In the genomic region with DNA sequence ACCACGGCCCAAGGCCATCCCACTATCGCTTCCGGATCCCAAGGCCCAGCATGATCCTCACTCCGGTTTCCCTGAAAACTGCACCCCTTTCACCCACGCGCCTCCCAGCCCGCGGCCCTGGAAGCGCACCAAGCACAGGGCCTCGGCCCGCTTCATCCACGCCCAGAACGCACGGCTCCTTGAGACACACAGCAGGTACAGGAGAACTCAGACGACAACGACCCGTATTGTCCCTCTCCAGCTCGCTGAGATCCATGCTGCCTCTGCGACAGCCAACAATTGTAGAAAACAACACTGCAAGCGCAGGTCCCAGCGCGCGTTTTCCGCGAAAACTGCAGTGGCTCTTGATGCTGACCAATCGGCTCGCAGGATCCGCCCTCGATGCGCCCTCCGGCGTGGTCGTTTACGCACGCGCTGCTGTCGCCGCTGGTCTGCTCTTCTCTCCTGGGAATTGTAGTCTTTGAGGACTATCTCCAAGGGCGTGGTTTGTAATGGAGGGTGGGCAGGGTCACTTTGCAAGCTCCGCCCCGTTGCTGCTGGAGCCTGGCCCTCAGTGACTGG, we compare ENCODE assay signal across 8 mouse cellular contexts. TPM values are rescaled to one million over a fixed set of nuclear protein-coding genes. Genes with fewer than 3 reads are reported as not detected.
DNase-seq lines count a peak whose midpoint lies in the region; ATAC-seq lines count a peak whose summit lies in the region.

No protein-coding gene starts in this region.

- peak overlapping the region; percentile 62 for H3K4me3 ChIP-seq in hindbrain, embryonic 13.5 days

- H3K36me3 ChIP-seq in hindbrain, embryonic 13.5 days, result peaks cover 5% of the 10 kb centered on the region

- DNase-seq in cerebellum, postnatal 25 days, result peak; percentile 93 to 95
- DNase-seq in frontal cortex, postnatal 14 days (ENCODE audit: low spot score in 2 of 2), result peak; percentile 91
- DNase-seq in left cerebral cortex, adult 11 months (ENCODE audit: low spot score), result peak; percentile 87
- DNase-seq in lung, postnatal 36 days, result peak; percentile 98
- DNase-seq in right cerebral cortex, postnatal 10 days (ENCODE audit: low spot score in 2 of 2), result peak; percentile 97 to 98
- DNase-seq in urinary bladder, postnatal 36 days (ENCODE audit: low spot score in 2 of 2), result peak; percentile 88 to 94

- WGBS in hindbrain, embryonic 13.5 days, result under 1% methylated on average over 41 of the region's 41 CpGs

- H3K27ac ChIP-seq in hindbrain, embryonic 13.5 days, result peak overlapping the region; percentile 70

- no peaks in the 10 kb centered on the region for H3K27me3 ChIP-seq in hindbrain, embryonic 13.5 days

- H3K4me2 ChIP-seq in hindbrain, embryonic 13.5 days, result peak overlapping the region; percentile 92

- H3K4me1 ChIP-seq in hindbrain, embryonic 13.5 days (replicated peaks), result peaks cover 38% of the 10 kb centered on the region

- peak; percentile 96 for ATAC-seq in activated CD4-positive, CD25-positive, alpha-beta regulatory T cell, adult 4 months
- peak; percentile 77 for ATAC-seq in hindbrain, embryonic 13.5 days (ENCODE audit: low FRiP score)

- no peaks in the 10 kb centered on the region for H3K9me3 ChIP-seq in hindbrain, embryonic 13.5 days

- peak overlapping the region; percentile 80 for H3K9ac ChIP-seq in hindbrain, embryonic 13.5 days

RNA-seq across cellular contexts. Expression of gene Gm49661, which starts 3.4 kb away (rescaled TPM):
- not detected for polyA plus RNA-seq in activated CD4-positive, CD25-positive, alpha-beta regulatory T cell, adult 4 months (2017; shearing (Covaris generic))
- not detected in 2 replicates for polyA plus RNA-seq in hindbrain, embryonic 13.5 days (2015; fragmentation: Nextera tagmentation; extraction: Ambion mirVana)

RNA-seq across cellular contexts. Expression of gene Prdx2, which starts 3.6 kb away (rescaled TPM):
- polyA plus RNA-seq in activated CD4-positive, CD25-positive, alpha-beta regulatory T cell, adult 4 months (2017; shearing (Covaris generic)), result 100 to 1,000 TPM; 246 to 312 TPM
- polyA plus RNA-seq in hindbrain, embryonic 13.5 days (2015; fragmentation: Nextera tagmentation; extraction: Ambion mirVana), result 1,362 and 1,388 TPM in 2 replicates

RNA-seq across cellular contexts. Expression of gene Rnaseh2a, which starts 3.8 kb away (rescaled TPM):
- 10 to 100 TPM; 68.9 to 91.0 TPM for polyA plus RNA-seq in activated CD4-positive, CD25-positive, alpha-beta regulatory T cell, adult 4 months (2017; shearing (Covaris generic))
- polyA plus RNA-seq in hindbrain, embryonic 13.5 days (2015; fragmentation: Nextera tagmentation; extraction: Ambion mirVana), result 61.4 and 62.1 TPM in 2 replicates

RNA-seq across cellular contexts. Expression of gene Junb, which starts 12.7 kb away (rescaled TPM):
- polyA plus RNA-seq in activated CD4-positive, CD25-positive, alpha-beta regulatory T cell, adult 4 months (2017; shearing (Covaris generic)), result 10 to 100 TPM; 28.9 to 30.5 TPM
- 5.2 and 5.9 TPM in 2 replicates for polyA plus RNA-seq in hindbrain, embryonic 13.5 days (2015; fragmentation: Nextera tagmentation; extraction: Ambion mirVana)

RNA-seq across cellular contexts. Expression of gene Rtbdn, which starts 19.0 kb away (rescaled TPM):
- polyA plus RNA-seq in activated CD4-positive, CD25-positive, alpha-beta regulatory T cell, adult 4 months (2017; shearing (Covaris generic)), result not detected
- polyA plus RNA-seq in hindbrain, embryonic 13.5 days (2015; fragmentation: Nextera tagmentation; extraction: Ambion mirVana), result 1.8 and 2.4 TPM in 2 replicates

Comparison
In these comparisons a context has a peak if more than half of its experiments do, and no peak if none do; other contexts are left out.
1. Peak in every context shown above with its lines: DNase-seq, ATAC-seq, H3K4me3 ChIP-seq and H3K27ac ChIP-seq.